Mouse (Mus musculus): ENCODE measurements around the gene Rev3l.

Rev3l gene

DNA sequence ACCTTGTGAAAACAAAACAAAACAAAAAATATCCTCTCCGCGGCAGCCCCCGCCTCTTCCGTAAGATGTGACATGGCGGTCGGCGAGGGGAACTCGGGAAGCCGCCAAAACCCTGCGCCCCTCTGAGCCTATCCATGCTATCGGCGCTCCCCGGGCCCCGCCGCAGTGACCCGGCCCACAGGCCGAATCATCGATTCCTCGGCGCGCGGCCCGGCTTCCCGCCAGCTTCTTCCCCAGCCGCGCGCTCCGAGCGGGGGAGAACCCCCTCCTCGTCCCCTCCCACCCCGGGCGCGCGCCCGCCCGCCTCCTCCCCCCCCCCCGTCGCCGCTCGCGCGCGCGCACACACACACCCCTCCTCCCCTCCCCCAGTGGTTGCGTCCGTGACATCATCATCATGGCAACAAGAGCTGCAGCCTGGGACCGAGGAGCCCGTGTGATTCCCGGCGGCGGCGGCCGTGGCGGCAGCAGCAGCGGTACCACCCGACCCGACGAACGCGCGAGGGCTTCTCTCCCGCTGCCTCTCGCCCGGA lies at the start of gene Rev3l:
Rev3l (plus strand) TSS at position 383 of the 530 bp plus-strand sequence.
- peak; percentile 87 for DNase-seq (ENCODE audit: low read depth, low spot score)

GRCm38 (mm10) chr10:39682556-39682955 lies 49.4 kb upstream of the Rev3l start:
- DNase-seq (ENCODE audit: low read depth, low spot score): no peak

DNA sequence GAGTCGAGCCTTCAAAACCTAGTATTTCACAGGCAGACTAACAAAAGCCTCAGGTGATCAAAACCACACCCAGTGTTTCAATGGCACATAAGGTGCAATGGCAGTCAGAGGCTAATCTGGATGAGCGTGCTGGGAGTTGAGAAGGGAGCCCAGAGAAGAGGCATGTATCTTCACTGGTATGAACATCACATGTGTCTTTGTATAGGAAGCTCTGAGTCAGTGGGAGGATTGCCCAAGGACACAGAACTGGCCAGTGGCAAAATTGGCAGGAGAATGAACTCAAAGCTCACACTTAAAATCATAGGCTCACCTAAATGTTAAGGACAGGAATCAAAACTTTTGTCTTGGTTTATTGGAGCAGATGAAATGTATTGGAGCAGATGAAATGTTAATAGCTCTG lies 48.4 kb upstream of the Rev3l start:
- DNase-seq (ENCODE audit: low read depth, low spot score): no peak

GRCm38 (mm10) chr10:39686811-39687210 lies 45.1 kb upstream of the Rev3l start:
- DNase-seq (ENCODE audit: low read depth, low spot score): no peak

DNA sequence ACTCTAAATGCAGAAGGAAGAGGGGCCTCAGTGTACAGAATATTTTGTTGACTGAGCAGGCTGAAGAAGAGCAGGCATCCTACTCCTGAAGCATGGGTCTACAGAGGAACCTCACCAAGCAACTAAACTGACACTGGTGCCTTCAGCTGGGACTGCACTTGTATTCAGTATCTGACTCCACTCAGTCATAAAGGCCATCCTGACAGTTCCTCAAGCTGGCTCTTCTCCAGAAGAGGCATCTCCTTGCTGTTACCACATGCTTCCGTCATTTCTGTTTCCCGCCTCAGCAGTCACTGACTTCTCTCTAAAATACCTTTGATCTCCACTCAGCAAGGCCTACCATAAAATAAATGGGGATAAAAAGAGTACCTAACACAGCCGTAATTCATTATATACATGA lies 44.1 kb upstream of the Rev3l start:
- no peak for DNase-seq (ENCODE audit: low read depth, low spot score)

GRCm38 (mm10) chr10:39691351-39692064 lies 40.4 kb upstream of the Rev3l start:
- peak; percentile 41 for DNase-seq (ENCODE audit: low read depth, low spot score)

DNA sequence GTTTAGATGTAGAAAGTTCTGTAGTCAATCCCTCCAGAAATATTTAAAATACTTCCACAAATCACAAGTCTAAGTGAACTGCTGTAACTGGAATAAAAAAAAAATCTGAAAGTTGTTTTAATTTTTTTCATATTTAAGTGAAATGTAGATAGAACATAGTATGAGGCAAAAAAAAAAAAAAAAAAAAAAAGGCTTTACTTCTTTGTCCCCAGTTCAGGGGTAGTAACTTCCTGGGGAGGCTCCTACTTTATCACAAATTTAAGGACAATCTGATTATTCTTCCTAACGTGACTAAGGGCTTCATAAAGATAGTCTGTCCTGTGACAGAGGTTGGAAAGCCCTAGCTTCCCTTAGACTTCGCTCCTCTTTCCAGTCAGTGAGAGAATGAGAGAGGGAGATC lies 39.8 kb upstream of the Rev3l start:
- no peak for DNase-seq (ENCODE audit: low read depth, low spot score)

DNA sequence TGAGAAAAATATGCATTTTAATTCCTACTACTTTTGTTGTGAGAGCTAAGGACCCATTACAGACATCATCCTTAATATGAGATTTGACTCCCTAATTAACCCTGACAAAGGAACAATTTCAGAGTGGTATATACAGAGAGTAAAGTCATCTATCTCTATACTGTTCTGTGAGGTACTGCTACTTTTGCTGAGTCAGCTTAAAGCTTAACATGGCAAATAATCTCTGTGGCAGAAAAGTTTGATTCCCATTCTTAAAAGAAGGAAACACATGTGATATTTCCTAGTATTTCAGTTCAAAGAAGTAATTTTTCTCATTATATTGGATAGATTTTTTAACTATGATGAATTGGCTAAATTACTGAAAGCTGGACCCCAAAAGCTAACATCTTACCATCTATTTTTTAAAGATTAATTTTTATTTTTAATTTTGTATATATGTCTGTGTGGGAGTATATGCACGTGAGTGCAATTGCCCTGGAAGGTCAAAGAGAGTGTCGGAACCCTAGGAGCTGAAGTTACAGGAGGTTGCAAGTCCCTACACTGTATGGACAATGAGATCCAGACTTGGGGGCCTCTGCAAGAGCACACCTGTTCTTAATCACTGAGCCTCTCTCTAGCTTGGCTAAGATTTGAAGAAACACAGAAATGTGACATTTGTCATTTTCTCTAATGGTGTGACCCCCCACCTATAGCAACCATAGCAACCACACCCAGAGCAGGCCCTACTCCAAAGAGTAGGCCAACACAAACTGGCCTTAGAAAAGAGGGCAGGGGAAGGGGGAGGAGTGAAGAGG lies 24.0 kb upstream of the Rev3l start:
- DNase-seq (ENCODE audit: low read depth, low spot score): no peak

- no peak for DNase-seq (ENCODE audit: low read depth, low spot score)
Observed at GRCm38 (mm10) chr10:39716936-39717335, 15.0 kb upstream of the Rev3l start.

DNA sequence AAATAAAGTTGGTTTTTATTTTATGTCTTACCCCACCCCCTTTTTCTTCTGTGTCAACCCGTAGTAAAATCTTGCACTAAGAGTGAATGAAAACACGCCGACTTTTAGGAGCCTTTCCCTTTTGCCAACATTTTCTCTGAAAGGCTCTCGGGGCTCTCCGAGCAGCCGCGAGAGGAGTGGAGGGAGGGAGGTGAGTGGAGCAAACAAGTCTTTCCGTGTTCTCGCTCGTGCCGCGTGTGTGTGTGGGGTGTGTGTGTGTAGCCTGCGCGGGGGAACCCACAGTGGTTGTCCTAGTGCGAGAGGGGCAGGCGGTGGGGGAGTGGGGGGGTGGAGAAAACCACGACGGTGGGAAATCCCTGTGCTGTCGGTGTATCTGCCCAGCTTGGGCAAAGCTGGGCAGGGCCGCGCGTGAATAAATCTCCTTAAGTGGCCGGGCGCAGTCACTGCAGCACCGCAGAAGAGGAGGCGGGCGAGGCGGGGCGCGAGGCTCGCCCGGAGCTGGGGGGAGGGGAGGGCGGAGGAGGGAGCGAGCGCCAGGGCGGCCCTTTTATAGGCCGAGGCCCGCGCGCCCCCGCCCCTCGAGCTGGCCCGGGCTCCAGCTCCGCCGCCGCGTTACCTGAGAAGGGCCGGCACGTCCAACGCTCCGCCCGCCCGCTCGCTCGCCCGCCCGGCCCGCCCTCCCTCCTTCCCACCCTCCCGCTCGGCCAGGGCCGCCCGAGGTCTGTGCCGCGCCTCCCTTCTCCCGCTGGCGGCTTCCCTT lies 762 bp upstream of the Rev3l start:
- peak; percentile 87 for DNase-seq (ENCODE audit: low read depth, low spot score)

GRCm38 (mm10) chr10:39732266-39733100 lies 565 bp downstream of the Rev3l start:
- DNase-seq (ENCODE audit: low read depth, low spot score): peak; percentile 36

- no peak for DNase-seq (ENCODE audit: low read depth, low spot score)
Observed at GRCm38 (mm10) chr10:39733101-39733399, 1.1 kb downstream of the Rev3l start.

GRCm38 (mm10) chr10:39733421-39733930 lies 1.6 kb downstream of the Rev3l start:
- no peak for DNase-seq (ENCODE audit: low read depth, low spot score)

GRCm38 (mm10) chr10:39736187-39736586 lies 4.3 kb downstream of the Rev3l start:
- DNase-seq (ENCODE audit: low read depth, low spot score): no peak

GRCm38 (mm10) chr10:39742057-39742456 lies 10.1 kb downstream of the Rev3l start:
- DNase-seq (ENCODE audit: low read depth, low spot score): no peak

DNA sequence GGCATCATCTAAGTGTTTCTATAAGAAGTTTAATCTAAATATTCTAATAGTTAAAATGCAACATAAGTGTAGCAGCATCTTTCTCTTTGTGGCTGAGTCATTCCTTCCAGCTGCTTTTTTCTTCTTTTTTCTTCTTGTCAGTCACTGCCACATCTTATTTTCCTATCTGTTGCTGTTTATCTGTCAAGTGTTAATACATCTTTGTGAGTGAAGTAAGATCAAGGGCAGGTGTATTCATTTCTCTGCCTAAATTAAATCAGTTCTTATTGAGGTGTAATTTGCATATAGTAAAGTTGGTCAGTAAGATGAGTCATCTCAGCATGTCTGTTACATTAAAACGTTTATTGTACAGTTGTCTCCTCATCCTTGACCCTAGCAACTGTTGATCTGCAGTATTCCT lies 32.8 kb downstream of the Rev3l start:
- DNase-seq (ENCODE audit: low read depth, low spot score): no peak

DNA sequence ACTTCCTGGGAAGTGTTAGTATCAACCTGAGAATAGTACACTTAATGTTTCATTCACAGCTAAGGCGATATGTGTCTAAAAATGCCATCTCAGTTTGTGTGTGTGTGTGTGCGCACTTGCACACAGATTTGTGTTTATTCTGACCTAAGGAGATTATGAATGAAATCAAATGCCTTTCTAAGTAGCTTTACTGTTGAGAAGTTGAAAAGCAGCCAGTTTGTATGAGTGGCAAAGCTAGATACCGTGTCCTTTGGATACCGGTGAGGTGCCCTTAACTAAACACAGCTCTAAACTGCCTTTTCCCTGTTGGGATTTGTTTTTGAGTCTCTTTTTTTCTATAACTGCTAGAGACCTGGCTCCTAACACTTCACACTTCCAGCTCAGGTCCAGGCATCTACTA lies 34.8 kb downstream of the Rev3l start:
- peak; percentile 18 for DNase-seq (ENCODE audit: low read depth, low spot score)

- DNase-seq (ENCODE audit: low read depth, low spot score): no peak
Observed at GRCm38 (mm10) chr10:39772259-39772658, 40.3 kb downstream of the Rev3l start.

DNA sequence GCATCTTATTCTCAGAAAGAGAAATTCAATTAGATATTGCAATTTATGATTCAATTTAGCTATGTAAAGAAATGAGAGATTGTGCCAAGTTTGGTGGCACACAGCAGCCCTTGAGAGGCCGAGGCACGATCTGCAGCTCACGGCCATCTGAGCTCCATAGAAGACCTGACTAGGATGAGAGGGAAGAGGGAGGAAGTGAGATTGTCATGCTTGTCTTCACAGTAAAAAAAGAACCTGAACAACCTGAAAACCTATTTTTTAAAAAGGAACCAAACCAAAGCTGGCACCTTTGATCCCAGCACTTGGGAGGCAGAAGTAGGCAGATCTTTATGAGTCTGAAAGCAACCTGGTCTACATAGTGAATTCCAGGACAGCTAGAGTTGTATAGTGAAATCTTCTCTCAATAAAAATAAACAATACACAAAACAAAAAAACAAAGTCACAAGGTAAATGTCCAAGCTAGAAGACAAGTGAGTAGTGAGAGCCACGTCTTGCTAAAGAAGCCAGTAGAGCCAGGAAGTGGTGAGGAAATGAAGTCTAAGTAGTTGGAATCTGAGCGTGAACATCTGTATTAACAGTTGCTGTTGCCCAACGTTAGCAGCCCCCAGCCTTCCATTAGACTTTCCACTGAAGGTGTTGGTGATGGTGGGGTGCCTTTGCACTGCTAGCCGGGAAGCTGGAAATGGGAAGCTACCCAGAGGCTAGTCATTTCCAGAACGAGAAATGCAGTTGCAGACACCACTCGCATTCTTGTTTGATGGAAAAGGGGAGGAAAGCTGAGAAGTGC lies 42.2 kb downstream of the Rev3l start:
- no peak for DNase-seq (ENCODE audit: low read depth, low spot score)

- no peak for DNase-seq (ENCODE audit: low read depth, low spot score)
Observed at GRCm38 (mm10) chr10:39776927-39777326, 45.0 kb downstream of the Rev3l start.
